Mouse (Mus musculus) stomach, postnatal 0 days (tissue): Measurements from ENCODE around the gene Usf3.

Experiments
- CTCF ChIP-seq: IDR thresholded peaks from 2 replicates; pipeline ENCODE4 v1.5.1; 2016; ENCODE audit warnings: antibody characterized with exemption, low read depth, mild to moderate bottlenecking, moderate library complexity
- EP300 ChIP-seq: optimal IDR thresholded peaks from 2 replicates; pipeline ENCODE3; 2016; ENCODE audit warnings: antibody characterized with exemption

GRCm38 (mm10) chr16:44205973-44206372 is 32.9 kb downstream of the Usf3 start:
- TF ChIP-seq CTCF (no peak), EP300 (no peak)
